Comparison of ENCODE assay signal across 8 mouse cellular contexts in genomic region chr10:4389036-4389435, GRCm38 (mm10). TPM values are rescaled to one million over a fixed set of nuclear protein-coding genes. Genes with fewer than 3 reads are reported as not detected.
A peak's percentile ranks its signal among the peaks of the same experiment; 100 is the strongest.
DNase-seq lines count a peak whose midpoint lies in the region; ATAC-seq lines count a peak whose summit lies in the region.

No protein-coding gene starts in this region.

- ATAC-seq in liver, embryonic 12.5 days = no peak

- peaks cover 16% of the 10 kb centered on the region for H3K36me3 ChIP-seq in liver, embryonic 12.5 days

- peak; percentile 69 to 91 for DNase-seq in adrenal gland, adult (ENCODE audit: inconsistent age in 2 of 2, low spot score in 1 of 2)
- DNase-seq in adrenal gland, postnatal 4 days (ENCODE audit: low spot score in 2 of 2) = no peak
- DNase-seq in thymus, postnatal 0 days (ENCODE audit: low spot score) = peak; percentile 33
- DNase-seq in thymus, postnatal 36 days = no peak
- no peak for DNase-seq in urinary bladder, adult 18-20 months (ENCODE audit: low spot score in 2 of 2)
- no peak for DNase-seq in thymus, postnatal 4 days
- no peak for DNase-seq in right cerebral cortex, postnatal 14 days

- no peaks in the 10 kb centered on the region for H3K9me3 ChIP-seq in liver, embryonic 12.5 days (replicated peaks)

- peak overlapping the region; percentile 99 for H3K4me3 ChIP-seq in liver, embryonic 12.5 days

- WGBS in liver, embryonic 12.5 days (ENCODE audit: insufficient replicate concordance) = 16% methylated on average over 10 of the region's 10 CpGs

- peaks cover 71% of the 10 kb centered on the region for H3K4me1 ChIP-seq in liver, embryonic 12.5 days

- peak overlapping the region; percentile 99 for H3K9ac ChIP-seq in liver, embryonic 12.5 days

- H3K27ac ChIP-seq in liver, embryonic 12.5 days = no peak overlapping the region

- no peaks in the 10 kb centered on the region for H3K27me3 ChIP-seq in liver, embryonic 12.5 days (replicated peaks)

- H3K4me2 ChIP-seq in liver, embryonic 12.5 days = peak overlapping the region; percentile 94

RNA-seq across cellular contexts. Expression of gene Zbtb2, which starts 1.1 kb away (rescaled TPM):
- 10 to 100 TPM; 11.1 to 13.4 TPM for total RNA-seq in adrenal gland, postnatal 4 days (2021)
- 21.0 and 21.2 TPM in 2 replicates for polyA plus RNA-seq in thymus, postnatal 0 days (2015; fragmentation: Nextera tagmentation; extraction: Ambion mirVana)
- polyA plus RNA-seq in liver, embryonic 12.5 days (2016; fragmentation: Nextera tagmentation; extraction: Ambion mirVana) = 7.4 and 7.5 TPM in 2 replicates

RNA-seq across cellular contexts. Expression of gene Rmnd1, which starts 43.2 kb away (rescaled TPM):
- total RNA-seq in adrenal gland, postnatal 4 days (2021) = 10 to 100 TPM; 46.8 to 49.4 TPM
- 37.1 and 38.7 TPM in 2 replicates for polyA plus RNA-seq in thymus, postnatal 0 days (2015; fragmentation: Nextera tagmentation; extraction: Ambion mirVana)
- polyA plus RNA-seq in liver, embryonic 12.5 days (2016; fragmentation: Nextera tagmentation; extraction: Ambion mirVana) = 27.7 and 32.7 TPM in 2 replicates

RNA-seq across cellular contexts. Expression of gene Armt1, which starts 43.2 kb away (rescaled TPM):
- total RNA-seq in adrenal gland, postnatal 4 days (2021) = 10 to 100 TPM; 20.0 to 21.6 TPM
- polyA plus RNA-seq in thymus, postnatal 0 days (2015; fragmentation: Nextera tagmentation; extraction: Ambion mirVana) = 33.4 and 37.8 TPM in 2 replicates
- 23.6 and 23.9 TPM in 2 replicates for polyA plus RNA-seq in liver, embryonic 12.5 days (2016; fragmentation: Nextera tagmentation; extraction: Ambion mirVana)

Comparison
In these comparisons a context has a peak if more than half of its experiments do, and no peak if none do; other contexts are left out.
1. DNase-seq: peak in adrenal gland, adult (2 of 2) and thymus, postnatal 0 days (single experiment); none in adrenal gland, postnatal 4 days (0 of 2), thymus, postnatal 36 days (0 of 2), urinary bladder, adult 18-20 months (0 of 2), thymus, postnatal 4 days (single experiment) and right cerebral cortex, postnatal 14 days (single experiment).